In the genomic region with DNA sequence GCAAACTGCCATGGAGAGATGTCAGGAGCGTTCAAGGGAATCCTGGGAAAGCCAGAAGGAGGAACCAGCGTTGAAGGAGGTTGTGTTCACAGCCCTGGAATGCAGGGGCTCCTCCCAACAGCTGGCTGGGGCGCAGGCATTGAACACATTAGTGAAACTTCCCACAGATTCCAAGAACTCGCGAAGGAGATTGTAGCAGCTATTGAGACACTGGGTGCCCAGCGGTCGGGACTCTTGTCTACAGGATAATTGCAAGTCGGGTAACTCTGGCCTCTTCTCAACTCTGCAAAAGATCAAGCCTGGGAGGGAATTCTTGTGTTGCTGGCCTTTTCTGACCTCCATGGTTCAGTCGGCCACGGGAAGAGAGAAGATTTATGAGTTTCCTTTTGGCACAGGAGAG, we compare ENCODE assay signal across 9 mouse cellular contexts.
DNase-seq lines count a peak whose midpoint lies in the region; ATAC-seq and TF ChIP-seq lines count a peak whose summit lies in the region.
"Had no signal": no experiment of that assay in that cellular context is flagged by ENCODE, and none has a peak within 500 bp of the region (broad histone marks: within the 10 kb centered on the region; RNA-seq: fewer than 3 reads in every experiment).

No protein-coding gene starts in this region.

- H3K27ac ChIP-seq in embryonic fibroblast, embryonic 13.5 days (ENCODE audit: insufficient read depth, low read length), result peak overlapping the region; percentile 63
- H3K27ac ChIP-seq in midbrain, embryonic 13.5 days, result no peak overlapping the region
- H3K27ac ChIP-seq in midbrain, embryonic 11.5 days (ENCODE audit: low read depth, low read length), result no peak overlapping the region

- no peak for TF ChIP-seq CTCF in embryonic fibroblast, embryonic 13.5 days (IDR thresholded peaks at IDR 0.05; ENCODE audit: borderline replicate concordance, insufficient read depth, low read length)

- TF ChIP-seq POLR2A in embryonic fibroblast, embryonic 13.5 days (IDR thresholded peaks at IDR 0.05; ENCODE audit: low read depth, low read length), result no peak

- no peaks in the 10 kb centered on the region for H3K27me3 ChIP-seq in midbrain, embryonic 13.5 days
- H3K27me3 ChIP-seq in midbrain, embryonic 11.5 days (ENCODE audit: control insufficient read depth, insufficient read depth, low read length), result no peaks in the 10 kb centered on the region

- DNase-seq in NIH3T3 (ENCODE audit: low read depth), result peak; percentile 39
- DNase-seq in kidney, adult 18-20 months, result peak; percentile 37
- DNase-seq in lung, postnatal 14 days, result peak; percentile 42
- no peak for DNase-seq in layer of hippocampus, adult 11-12 months (ENCODE audit: low spot score)
- no peak for DNase-seq in midbrain, embryonic 11.5 days (ENCODE audit: low spot score, missing footprints)
- DNase-seq in MN1 (ENCODE audit: low spot score), result no peak
- DNase-seq: retina, postnatal 1 day had no signal

- H3K36me3 ChIP-seq in midbrain, embryonic 13.5 days, result no peaks in the 10 kb centered on the region
- no peaks in the 10 kb centered on the region for H3K36me3 ChIP-seq in midbrain, embryonic 11.5 days (ENCODE audit: control insufficient read depth, insufficient read depth, low read length)

- H3K9me3 ChIP-seq in midbrain, embryonic 13.5 days, result no peaks in the 10 kb centered on the region
- no peaks in the 10 kb centered on the region for H3K9me3 ChIP-seq in midbrain, embryonic 11.5 days (ENCODE audit: control insufficient read depth, low read length)

- no peak overlapping the region for H3K9ac ChIP-seq in midbrain, embryonic 13.5 days (replicated peaks)
- H3K9ac ChIP-seq in midbrain, embryonic 11.5 days (ENCODE audit: low read length), result no peak overlapping the region

- ATAC-seq in midbrain, embryonic 13.5 days, result no peak
- ATAC-seq in midbrain, embryonic 11.5 days (ENCODE audit: low FRiP score), result no peak

- no peak overlapping the region for H3K4me3 ChIP-seq in embryonic fibroblast, embryonic 13.5 days (ENCODE audit: insufficient read depth, low read length)
- H3K4me3 ChIP-seq in midbrain, embryonic 13.5 days (replicated peaks), result no peak overlapping the region
- H3K4me3 ChIP-seq in midbrain, embryonic 11.5 days (ENCODE audit: low read depth, low read length), result no peak overlapping the region

- no peak overlapping the region for H3K4me2 ChIP-seq in midbrain, embryonic 13.5 days (replicated peaks)
- H3K4me2 ChIP-seq in midbrain, embryonic 11.5 days, result no peak overlapping the region

- 59% methylated on average over 10 of the region's 10 CpGs for WGBS in midbrain, embryonic 13.5 days
- 62% methylated on average over 10 of the region's 10 CpGs for WGBS in midbrain, embryonic 11.5 days

- H3K4me1 ChIP-seq in embryonic fibroblast, embryonic 13.5 days (ENCODE audit: control insufficient read depth, insufficient read depth, low read length), result peaks cover 6% of the 10 kb centered on the region
- peaks cover under 1% of the 10 kb centered on the region; the same call in 1 of the 2 replicates for H3K4me1 ChIP-seq in midbrain, embryonic 13.5 days (replicated peaks)
- peaks cover under 1% of the 10 kb centered on the region; the same call in 1 of the 2 replicates for H3K4me1 ChIP-seq in midbrain, embryonic 11.5 days (ENCODE audit: control insufficient read depth, insufficient read depth, low read length)

Comparison
In these comparisons a context has a peak if more than half of its experiments do, and no peak if none do; other contexts are left out.
1. DNase-seq: peak in NIH3T3 (single experiment), kidney, adult 18-20 months (single experiment) and lung, postnatal 14 days (single experiment); none in layer of hippocampus, adult 11-12 months (single experiment), midbrain, embryonic 11.5 days (single experiment) and MN1 (single experiment).